In the genomic region with DNA sequence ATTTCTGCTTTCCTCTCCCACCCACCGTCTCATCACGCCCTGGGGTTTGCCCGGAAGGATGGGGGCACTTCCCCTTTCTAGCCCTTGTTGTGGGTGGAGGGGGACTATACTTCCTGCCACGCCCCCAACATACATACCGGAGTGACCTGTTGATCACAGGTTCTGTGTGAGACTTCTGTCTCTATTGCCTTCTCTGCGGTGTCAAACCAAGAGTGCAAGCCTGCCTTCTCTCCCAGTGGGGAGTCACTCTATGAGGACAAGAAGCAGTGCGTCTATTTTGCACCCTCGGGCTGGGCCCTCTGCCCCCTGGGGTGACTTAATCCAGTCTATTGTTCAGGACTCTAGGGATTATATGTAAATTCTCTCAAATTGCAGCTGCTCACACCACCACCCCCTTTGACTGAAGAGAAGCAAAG, we compare ENCODE assay signal across 7 mouse cellular contexts.
DNase-seq lines count a peak whose midpoint lies in the region; ATAC-seq and TF ChIP-seq lines count a peak whose summit lies in the region.

No protein-coding gene starts in this region.

- no peaks in the 10 kb centered on the region for H3K27me3 ChIP-seq in G1E (ENCODE audit: insufficient read depth, low read length)
- H3K27me3 ChIP-seq in neural tube, embryonic 12.5 days (replicated peaks), result no peaks in the 10 kb centered on the region

- WGBS in neural tube, embryonic 12.5 days, result 8% methylated on average over 8 of the region's 8 CpGs

- H3K27ac ChIP-seq in neural tube, embryonic 12.5 days, result no peak overlapping the region

- H3K9me3 ChIP-seq in G1E (replicated peaks), result peaks cover 11% of the 10 kb centered on the region
- no peaks in the 10 kb centered on the region for H3K9me3 ChIP-seq in neural tube, embryonic 12.5 days

- 0 out of 2 replicates have a peak overlapping the region, but pooled peaks have one; percentile 1 for H3K4me2 ChIP-seq in neural tube, embryonic 12.5 days (replicated peaks)

- no peak overlapping the region for H3K9ac ChIP-seq in neural tube, embryonic 12.5 days

- H3K4me3 ChIP-seq in G1E (ENCODE audit: low read depth, low read length), result no peak overlapping the region
- H3K4me3 ChIP-seq in neural tube, embryonic 12.5 days, result no peak overlapping the region

- TF ChIP-seq CTCF in G1E (IDR thresholded peaks at IDR 0.05; ENCODE audit: low read depth, low read length), result no peak

- ATAC-seq in G1E (ENCODE audit: extremely low read depth, insufficient number of reproducible peaks, low FRiP score, poor library complexity, severe bottlenecking), result no peak
- peak; percentile 93 for ATAC-seq in common myeloid progenitor, adult 5-6 weeks (replicated peaks; ENCODE audit: low read depth, poor library complexity, severe bottlenecking)
- ATAC-seq in neural tube, embryonic 12.5 days (ENCODE audit: low FRiP score, low read depth), result 0 out of 2 replicates have a peak, but pooled peaks have one; percentile 35

- DNase-seq in G1E (ENCODE audit: low spot score) (peak; percentile 1), liver (peak; percentile 13)
- DNase-seq in frontal cortex, postnatal 36 days (ENCODE audit: low spot score in 2 of 2), result no peak
- no peak for DNase-seq in frontal cortex, postnatal 25 days (ENCODE audit: low spot score in 2 of 2)
- DNase-seq in layer of hippocampus, postnatal 14 days (ENCODE audit: low spot score in 2 of 2), result no peak

- no peaks in the 10 kb centered on the region for H3K36me3 ChIP-seq in G1E (replicated peaks)
- no peaks in the 10 kb centered on the region for H3K36me3 ChIP-seq in neural tube, embryonic 12.5 days

- no peaks in the 10 kb centered on the region for H3K4me1 ChIP-seq in G1E (ENCODE audit: insufficient read depth, low read depth, low read length)
- H3K4me1 ChIP-seq in neural tube, embryonic 12.5 days, result peaks cover 16% of the 10 kb centered on the region

Comparison
In these comparisons a context has a peak if more than half of its experiments do, and no peak if none do; other contexts are left out.
1. DNase-seq: peak in G1E (single experiment) and liver (single experiment); none in frontal cortex, postnatal 36 days (0 of 2), frontal cortex, postnatal 25 days (0 of 2) and layer of hippocampus, postnatal 14 days (0 of 2).